Mouse (Mus musculus) forebrain, embryonic 13.5 days (tissue): ENCODE measurements around the gene Chil5. TPM values are rescaled to one million over a fixed set of nuclear protein-coding genes. Genes with fewer than 3 reads are reported as not detected.
A peak's percentile ranks its signal among the peaks of the same experiment; 100 is the strongest.
"Not testable (repeated sequence)": the region's sequence is repeated elsewhere in the genome, so short reads cannot be mapped to it uniquely, and the experiment has no call there.

Experiments
- ATAC-seq: fragments of 200-750 bp; cut with Nextera tagmentation; 2 replicates; pipeline ENCODE4 v1.8.0; 2017
- H3K27ac ChIP-seq: fragments of 300-500 bp; sonication (generic); 2 replicates; pipeline ENCODE4 v1.5.1; 2015; ENCODE audit warnings: inconsistent platforms, mild to moderate bottlenecking, moderate library complexity
- H3K27me3 ChIP-seq: fragments of 300-500 bp; sonication (generic); 2 replicates; pipeline ENCODE4 v1.6.1; 2015; ENCODE audit warnings: mild to moderate bottlenecking, inconsistent platforms
- H3K36me3 ChIP-seq: fragments of 300-500 bp; sonication (generic); 2 replicates; pipeline ENCODE4 v1.6.1; 2015; ENCODE audit warnings: mild to moderate bottlenecking, inconsistent platforms; ENCODE audit not compliant: poor library complexity, severe bottlenecking
- H3K4me1 ChIP-seq: fragments of 300-500 bp; sonication (generic); 2 replicates; pipeline ENCODE4 v1.6.1; 2015; ENCODE audit warnings: inconsistent platforms
- H3K4me2 ChIP-seq: fragments of 300-500 bp; sonication (generic); 2 replicates; pipeline ENCODE4 v1.6.1; 2015; ENCODE audit warnings: inconsistent platforms, mild to moderate bottlenecking, moderate library complexity
- H3K4me3 ChIP-seq: fragments of 300-500 bp; sonication (generic); 2 replicates; pipeline ENCODE4 v1.5.1; 2015; ENCODE audit warnings: mild to moderate bottlenecking, inconsistent platforms
- H3K9ac ChIP-seq: fragments of 300-500 bp; sonication (generic); 2 replicates; pipeline ENCODE4 v1.6.1; 2015; ENCODE audit warnings: mild to moderate bottlenecking, inconsistent platforms
- H3K9me3 ChIP-seq: fragments of 300-500 bp; sonication (generic); replicated peaks from 2 replicates; pipeline ENCODE4 v1.6.1; 2016; ENCODE audit warnings: inconsistent platforms
- WGBS: fragments of 180-500 bp; shearing (Covaris S2); methylation state at CpG from one replicate; pipeline ENCODE4 v1.1.7; 2015; 5-methylcytosine and 5-hydroxymethylcytosine counted together
- polyA plus RNA-seq: library from polyadenylated mRNA; unstranded; fragments of >200 nt; fragmentation: Nextera tagmentation; extraction: Ambion mirVana; gene quantifications from 2 replicates; pipeline ENCODE4 v1.2.1, GENCODE M21; 2015

Chil5 gene
- polyA plus RNA-seq, 1 experiment from 2014 or later = not detected

DNA sequence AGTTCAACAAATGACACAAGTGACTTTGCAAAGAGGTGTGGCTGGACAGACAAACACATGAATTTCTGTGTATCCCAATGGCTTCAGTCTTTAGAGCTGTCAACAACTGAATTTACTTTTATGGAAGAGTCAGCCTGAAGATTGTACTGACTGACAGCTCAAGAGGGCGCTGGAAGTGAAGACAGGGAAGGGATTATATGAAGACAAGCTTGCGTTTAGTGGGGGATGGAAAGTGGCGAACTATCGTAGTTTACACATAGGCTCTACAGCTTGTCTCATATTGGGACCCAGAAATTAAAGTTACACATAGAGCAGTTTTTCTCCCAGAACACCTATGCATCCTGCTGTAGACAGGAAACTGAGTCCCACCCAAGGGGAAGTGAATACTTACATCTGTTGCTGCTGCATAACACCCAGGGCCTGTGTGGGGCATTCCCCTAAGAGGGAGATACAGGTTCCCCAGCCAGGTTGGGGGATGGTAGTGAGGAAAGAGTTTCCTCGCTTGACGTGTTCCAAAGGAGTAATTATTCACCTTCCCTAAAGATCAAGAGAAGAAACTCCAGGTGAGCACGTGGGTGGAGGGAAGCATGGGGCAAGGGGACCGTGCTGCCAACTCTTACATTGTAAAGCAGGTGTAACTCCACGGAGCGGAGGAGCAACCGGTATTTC lies 31.8 kb downstream of the Chil5 start:
- ATAC-seq = peak; percentile 35
- Histone ChIP-seq H3K36me3 (no peaks in the 10 kb centered on the region), H3K4me1 (peaks cover 11% of the 10 kb centered on the region), H3K9me3 (no peaks in the 10 kb centered on the region), H3K27ac (no peak overlapping the region), H3K27me3 (no peaks in the 10 kb centered on the region), H3K4me2 (peak overlapping the region; percentile 60), H3K9ac (0 out of 2 replicates have a peak overlapping the region, but pooled peaks have one; percentile 31), H3K4me3 (peak overlapping the region; percentile 21)
- 20% methylated on average over 11 of the region's 11 CpGs for WGBS

DNA sequence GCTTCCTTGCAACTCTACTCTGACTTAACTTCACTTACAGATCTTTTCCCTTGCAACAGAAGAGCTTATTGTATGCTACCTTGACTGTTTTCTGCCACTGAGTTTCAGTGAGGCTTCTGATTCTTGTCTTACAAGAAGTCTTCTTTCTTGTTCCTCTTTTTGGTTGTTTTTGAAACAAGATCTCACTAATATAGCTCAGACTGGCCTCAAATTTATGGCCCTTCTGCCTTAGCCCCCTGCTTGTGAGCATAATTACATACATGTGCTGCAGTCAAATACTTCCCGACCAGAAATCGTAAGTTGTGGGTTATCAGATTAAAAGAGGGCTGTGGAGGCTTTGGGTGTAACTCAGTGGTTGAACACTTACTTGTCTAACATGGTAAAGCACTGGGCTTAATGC lies 37.9 kb downstream of the Chil5 start:
- Histone ChIP-seq H3K9ac (no peak overlapping the region), H3K36me3 (no peaks in the 10 kb centered on the region), H3K4me2 (no peak overlapping the region), H3K4me1 (no peaks in the 10 kb centered on the region), H3K27ac (no peak overlapping the region), H3K4me3 (no peak overlapping the region), H3K9me3 (no peaks in the 10 kb centered on the region), H3K27me3 (no peaks in the 10 kb centered on the region)
- ATAC-seq = no peak
- WGBS = 83% methylated on average over 2 of the region's 2 CpGs

DNA sequence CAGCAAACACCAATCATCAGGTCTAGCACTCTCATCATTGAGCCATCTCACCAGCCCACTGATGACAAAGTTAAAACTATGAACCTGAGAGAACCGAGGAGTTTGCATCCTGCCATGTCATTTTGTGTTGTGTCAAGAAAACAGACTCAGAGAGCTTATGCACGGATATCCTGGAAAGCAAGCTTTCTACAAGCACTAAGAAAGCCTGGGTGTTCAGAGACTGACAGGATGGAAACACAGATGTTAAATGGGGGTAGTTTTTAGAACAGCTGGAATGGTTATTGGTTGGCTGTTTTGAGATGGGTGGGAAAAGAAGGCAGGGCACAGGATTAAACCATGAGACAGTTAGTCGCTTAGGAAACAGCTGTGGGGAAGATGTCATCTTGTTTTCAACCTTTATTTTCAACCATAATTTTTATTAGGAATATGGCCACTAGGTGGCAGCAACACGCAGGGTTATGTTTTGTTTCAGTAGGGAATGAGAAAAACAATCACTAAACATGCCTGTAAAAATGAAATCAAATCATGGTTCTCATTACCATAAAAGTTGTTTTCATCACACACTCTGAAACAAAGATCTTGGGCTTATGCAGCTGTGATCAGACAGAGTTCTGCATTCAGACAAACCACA lies 40.8 kb downstream of the Chil5 start:
- peak; percentile 63 for ATAC-seq
- H3K9me3 ChIP-seq = no peaks in the 10 kb centered on the region
- H3K9ac ChIP-seq = no peak overlapping the region
- no peaks in the 10 kb centered on the region for H3K27me3 ChIP-seq
- H3K4me2 ChIP-seq = no peak overlapping the region
- no peaks in the 10 kb centered on the region for H3K36me3 ChIP-seq
- 31% methylated on average over 4 of the region's 4 CpGs for WGBS
- H3K4me3 ChIP-seq = no peak overlapping the region
- H3K4me1 ChIP-seq = no peaks in the 10 kb centered on the region
- no peak overlapping the region for H3K27ac ChIP-seq

DNA sequence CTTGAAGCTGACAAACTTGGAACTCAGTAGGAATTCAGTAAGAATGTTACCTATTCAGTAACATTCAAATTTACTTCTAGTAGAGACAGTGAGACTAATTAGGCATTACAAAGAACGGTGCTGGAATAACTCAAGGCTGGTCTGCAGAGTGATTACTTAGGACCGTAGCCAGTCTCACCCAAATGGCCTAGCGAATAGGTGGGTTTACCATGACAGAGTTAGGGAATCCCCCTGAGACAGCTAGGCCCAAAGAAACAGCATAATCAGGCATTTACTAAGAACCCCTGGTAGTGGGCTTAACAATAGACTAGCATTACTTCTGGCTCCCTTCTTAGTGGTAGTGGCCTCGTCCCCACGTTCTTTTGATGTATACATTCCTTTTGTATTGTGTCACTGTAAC lies 43.0 kb downstream of the Chil5 start:
- not testable (repeated sequence) for H3K4me3 ChIP-seq, H3K27ac ChIP-seq, H3K4me1 ChIP-seq, ATAC-seq, H3K4me2 ChIP-seq, H3K9me3 ChIP-seq, H3K9ac ChIP-seq, H3K36me3 ChIP-seq, H3K27me3 ChIP-seq
- WGBS = 34% methylated on average over 5 of the region's 5 CpGs

DNA sequence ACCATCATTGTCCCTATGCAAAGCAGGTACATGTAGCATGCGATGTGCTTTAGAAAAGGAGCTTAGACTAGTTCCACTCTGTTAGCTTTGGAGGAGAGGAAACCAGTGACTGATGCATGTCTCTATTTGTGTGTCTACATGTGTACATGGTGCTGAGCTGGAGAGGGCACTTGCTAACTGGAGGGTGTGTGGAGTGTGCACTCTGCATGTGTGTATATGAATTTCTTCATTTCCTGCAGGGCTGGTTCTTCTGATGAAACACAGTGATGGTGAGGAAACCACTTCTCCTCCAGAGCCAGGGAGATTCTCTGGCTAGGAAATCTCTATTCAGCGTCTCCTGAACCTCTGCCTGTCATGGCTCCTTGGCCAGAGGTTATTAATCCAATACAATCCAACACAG lies 58.4 kb downstream of the Chil5 start:
- ATAC-seq = no peak
- H3K36me3 ChIP-seq = peaks cover 16% of the 10 kb centered on the region
- WGBS = 92% methylated on average over 2 of the region's 2 CpGs
- H3K4me2 ChIP-seq = no peak overlapping the region
- no peak overlapping the region for H3K4me3 ChIP-seq
- H3K4me1 ChIP-seq = no peaks in the 10 kb centered on the region
- H3K27ac ChIP-seq = no peak overlapping the region
- H3K9ac ChIP-seq = no peak overlapping the region
- H3K27me3 ChIP-seq = no peaks in the 10 kb centered on the region
- H3K9me3 ChIP-seq = no peaks in the 10 kb centered on the region

DNA sequence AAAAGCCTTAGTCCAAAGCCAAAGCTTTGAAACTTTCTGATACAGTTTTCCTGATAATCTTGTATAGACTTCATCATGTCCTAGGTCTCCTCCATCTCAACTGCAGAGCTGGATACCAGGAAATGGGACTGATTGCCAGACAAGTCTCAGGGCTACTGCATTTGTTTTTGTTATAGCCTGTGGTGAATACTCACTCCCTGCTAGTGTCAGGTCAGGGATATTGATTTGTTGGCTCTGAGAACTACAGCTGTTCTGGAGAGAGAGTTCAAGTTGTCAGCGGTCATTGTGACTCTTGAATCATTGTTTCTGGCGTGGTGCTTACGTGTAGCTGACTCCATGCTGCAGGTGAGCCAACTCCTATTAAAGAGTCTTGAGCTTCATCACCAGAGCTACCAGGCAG lies 59.2 kb downstream of the Chil5 start, which contains the start of gene Ovgp1:
Gene Ovgp1 (plus strand): TSS at position 301 of the 400 bp plus-strand sequence.
- Histone ChIP-seq H3K27ac (no peak within 1 kb of the TSS), H3K9ac (no peak within 1 kb of the TSS), H3K4me3 (no peak within 1 kb of the TSS), H3K27me3 (no peaks in the 10 kb centered on the region), H3K4me2 (no peak within 1 kb of the TSS), H3K36me3 (peaks cover 23% of the 10 kb centered on the region), H3K4me1 (no peaks in the 10 kb centered on the region), H3K9me3 (no peaks in the 10 kb centered on the region)
- WGBS = 81% methylated on average over 3 of the region's 3 CpGs
- ATAC-seq = no peak

DNA sequence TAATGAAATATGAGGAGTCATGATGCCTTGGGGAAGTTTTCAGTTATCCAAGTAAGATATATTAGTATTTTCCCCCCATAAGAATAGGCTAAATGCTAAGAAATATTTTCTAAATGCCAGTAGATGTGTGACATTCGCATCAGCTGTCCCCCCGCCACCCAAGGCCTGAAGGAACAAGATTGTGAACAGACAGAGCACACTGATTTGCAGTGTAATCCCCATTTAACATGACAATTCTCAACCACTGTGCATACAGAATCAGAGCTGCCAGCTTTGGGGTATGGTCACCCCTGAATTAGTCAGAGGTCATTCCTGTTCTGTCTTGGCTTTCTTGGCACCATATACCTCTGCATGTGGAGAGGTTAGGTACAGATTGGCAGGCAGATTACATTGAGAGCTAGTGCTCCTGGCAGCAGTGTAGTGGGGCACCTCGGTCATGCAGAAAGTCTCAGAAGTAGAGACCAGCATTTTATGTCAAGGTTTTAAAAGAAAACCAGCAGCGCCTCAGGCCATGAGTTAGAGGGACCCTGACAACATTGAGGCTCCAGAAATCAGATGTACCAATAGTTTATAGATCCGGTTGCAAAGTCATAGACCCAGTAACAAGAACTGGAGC lies 60.7 kb downstream of the Chil5 start:
- 0 out of 2 replicates have a peak, but pooled peaks have one; percentile 4 for ATAC-seq
- Histone ChIP-seq H3K4me2 (no peak overlapping the region), H3K4me3 (no peak overlapping the region), H3K9me3 (no peaks in the 10 kb centered on the region), H3K4me1 (no peaks in the 10 kb centered on the region), H3K27ac (no peak overlapping the region), H3K36me3 (peaks cover 38% of the 10 kb centered on the region), H3K27me3 (no peaks in the 10 kb centered on the region), H3K9ac (no peak overlapping the region)
- WGBS = 79% methylated on average over 5 of the region's 5 CpGs

Other genes with a start within 250 kb of the Chil5 start
- gene Rap1a, start 231.5 kb downstream of the Chil5 start, polyA plus RNA-seq = 73.2 and 84.7 TPM in 2 replicates
- gene Adora3, start 162.0 kb downstream of the Chil5 start, polyA plus RNA-seq = 0.12 and 0.14 TPM in 2 replicates
- gene Tmigd3, start 161.9 kb downstream of the Chil5 start, polyA plus RNA-seq = not detected in 2 replicates
- gene I830077J02Rik, start 100.2 kb downstream of the Chil5 start, polyA plus RNA-seq = 0.21 and 0.28 TPM in 2 replicates
- 113 and 122 TPM in 2 replicates for gene Wdr77, start 73.4 kb downstream of the Chil5 start, polyA plus RNA-seq
- 528 and 564 TPM in 2 replicates for gene Atp5f1, start 72.7 kb downstream of the Chil5 start, polyA plus RNA-seq
- 3.0 and 3.6 TPM in 2 replicates for gene Ovgp1, start 59.1 kb downstream of the Chil5 start, polyA plus RNA-seq
- 4.0 and 5.3 TPM in 2 replicates for gene Pifo, start 18.2 kb downstream of the Chil5 start, polyA plus RNA-seq
- 0.28 and 0.68 TPM in 2 replicates for gene Chia1, start 80.4 kb upstream of the Chil5 start, polyA plus RNA-seq
- gene Chil3, start 134.8 kb upstream of the Chil5 start, polyA plus RNA-seq = not detected in 2 replicates
- gene Chil4, start 186.7 kb upstream of the Chil5 start, polyA plus RNA-seq = not detected in 2 replicates